Mouse (Mus musculus): ENCODE results near the gene Slc13a2.

Gene Slc13a2

GRCm38 (mm10) chr11:78434052-78434451 is 12.0 kb upstream of the Slc13a2 start:
- DNase-seq (ENCODE audit: low spot score in 2 of 2): no peak

DNA sequence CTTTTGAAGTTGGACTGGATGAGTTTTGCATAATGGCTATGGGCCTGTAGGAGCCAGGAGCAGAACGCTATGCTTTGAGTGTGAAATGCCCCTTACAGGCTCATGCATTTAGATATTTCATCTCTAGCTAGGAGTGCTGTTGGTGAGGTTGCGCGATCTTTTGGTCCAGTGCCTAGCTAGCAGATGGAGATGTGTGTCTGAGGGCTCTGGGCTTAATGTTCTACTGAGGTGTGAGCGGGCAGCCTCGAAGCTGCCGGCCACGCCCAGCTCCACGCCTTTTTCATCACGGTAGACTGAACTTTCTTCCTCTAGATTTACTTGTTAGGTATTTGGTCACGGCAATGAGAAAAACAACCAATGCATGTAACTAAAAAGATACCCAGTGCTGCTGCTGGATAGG is 9.2 kb upstream of the Slc13a2 start:
- DNase-seq (ENCODE audit: low spot score in 2 of 2): no peak

DNA sequence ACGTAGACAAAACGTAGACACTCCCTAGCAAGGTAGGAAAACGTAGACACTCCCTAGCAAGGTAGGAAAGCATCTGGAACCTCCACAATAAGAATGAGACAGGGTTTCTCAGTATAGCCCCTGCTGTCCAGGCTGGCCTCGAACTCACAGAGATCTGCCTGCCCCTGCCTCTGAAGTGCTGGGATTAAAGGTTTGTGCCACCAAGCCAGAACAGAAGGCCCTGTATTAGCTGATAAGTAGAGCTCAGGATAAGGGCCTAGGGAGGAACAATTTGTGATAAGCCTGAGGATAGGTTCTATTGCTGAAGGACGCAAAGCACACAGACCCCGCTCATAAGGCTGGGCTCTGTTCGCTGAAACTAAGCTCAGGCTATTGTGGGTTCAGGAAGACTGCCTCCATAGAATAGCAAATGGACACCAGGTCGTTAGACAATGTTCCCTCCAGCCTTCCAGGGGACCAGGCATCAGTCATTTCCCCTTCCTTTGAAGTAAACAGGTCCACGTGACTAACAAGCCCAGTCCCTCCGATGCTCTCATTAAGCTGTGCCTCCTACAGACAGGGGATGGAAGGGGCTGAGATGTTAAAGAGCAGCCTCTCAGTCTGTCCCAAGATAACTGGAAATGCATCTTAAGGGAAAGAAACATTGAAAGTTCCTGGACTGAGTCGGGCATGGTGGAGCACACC is 8.3 kb upstream of the Slc13a2 start:
- no peak for DNase-seq (ENCODE audit: low spot score in 2 of 2)

DNA sequence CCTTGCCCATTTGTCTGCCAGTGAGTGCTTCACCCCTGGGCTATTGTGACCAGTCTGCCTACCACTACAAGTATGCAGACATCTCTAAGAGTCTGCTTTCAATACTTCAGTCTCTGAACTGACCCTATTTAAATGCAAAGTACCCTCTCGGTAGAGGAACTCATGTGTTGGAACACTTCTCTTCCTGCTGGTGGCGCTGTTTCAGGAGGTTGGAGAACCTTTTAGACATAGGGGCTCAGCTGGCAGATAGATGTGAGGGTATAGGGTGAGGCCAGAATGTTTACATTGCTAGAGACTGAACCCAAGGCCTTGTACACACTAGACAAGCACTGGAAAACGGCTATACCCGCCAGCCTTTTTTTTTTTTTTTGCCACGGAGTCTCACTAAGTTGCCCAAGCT is 6.3 kb upstream of the Slc13a2 start:
- DNase-seq (ENCODE audit: low spot score in 2 of 2): no peak

DNA sequence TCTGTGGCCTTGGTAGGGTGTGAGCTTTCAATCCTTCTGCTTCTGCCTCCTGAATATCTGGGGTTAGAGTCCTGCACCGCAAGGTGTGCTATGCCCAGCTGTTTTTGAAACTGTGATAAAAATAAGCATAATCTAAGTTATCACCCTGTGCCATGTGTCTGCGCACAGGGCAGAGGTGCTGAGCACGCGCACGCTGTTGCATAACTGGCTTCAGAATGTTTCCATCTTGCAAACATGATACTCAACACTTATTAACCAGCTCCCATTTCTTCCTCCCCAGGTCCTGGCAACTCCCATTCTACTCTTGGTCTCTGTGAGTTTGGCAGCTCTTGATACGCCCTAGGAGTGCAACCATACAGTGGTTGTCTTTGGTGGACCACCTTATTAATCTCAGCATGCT is 5.6 kb upstream of the Slc13a2 start:
- no peak for DNase-seq (ENCODE audit: low spot score in 2 of 2)

DNA sequence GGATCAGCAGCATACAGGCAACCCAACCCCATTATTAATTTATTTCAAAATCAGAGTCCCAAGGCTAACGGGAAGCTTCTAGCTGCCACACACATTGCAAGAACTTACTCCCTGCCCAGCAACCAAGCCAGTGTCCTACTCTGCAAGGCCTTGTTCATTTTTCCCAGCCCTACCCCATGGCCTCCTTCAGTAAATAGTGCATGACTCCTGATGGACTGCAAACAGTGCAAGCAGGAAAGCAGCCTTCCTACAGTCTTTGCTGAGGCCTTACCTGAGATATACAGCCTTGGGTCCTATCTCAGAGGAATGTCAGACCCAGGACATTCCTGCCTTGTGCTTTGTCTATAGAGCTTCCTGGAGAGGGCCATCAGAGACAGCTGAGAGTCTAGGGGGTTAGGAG is 3.6 kb upstream of the Slc13a2 start:
- DNase-seq (ENCODE audit: low spot score in 2 of 2): no peak

DNA sequence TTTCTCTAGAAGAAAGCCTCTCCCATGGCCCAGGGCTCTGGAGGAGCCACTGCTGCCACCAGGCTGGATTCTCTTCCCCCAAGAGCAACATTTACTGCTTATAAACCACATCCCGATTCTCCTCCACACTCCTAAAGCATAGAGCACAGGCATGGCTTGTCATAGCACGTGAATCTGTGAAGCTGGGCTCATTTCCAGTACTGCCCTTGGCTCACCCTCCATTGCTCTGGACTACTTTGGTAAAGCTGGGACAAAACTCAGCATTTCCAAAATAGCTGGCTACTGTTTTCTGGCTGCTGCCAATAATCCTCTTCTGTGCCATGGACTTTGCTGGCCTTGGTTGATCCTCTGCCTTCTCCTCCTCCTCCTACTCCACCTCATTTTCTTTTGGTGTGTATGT is 2.3 kb upstream of the Slc13a2 start:
- DNase-seq (ENCODE audit: low spot score in 2 of 2): peak in 1 of 2 experiments; percentile 30

DNA sequence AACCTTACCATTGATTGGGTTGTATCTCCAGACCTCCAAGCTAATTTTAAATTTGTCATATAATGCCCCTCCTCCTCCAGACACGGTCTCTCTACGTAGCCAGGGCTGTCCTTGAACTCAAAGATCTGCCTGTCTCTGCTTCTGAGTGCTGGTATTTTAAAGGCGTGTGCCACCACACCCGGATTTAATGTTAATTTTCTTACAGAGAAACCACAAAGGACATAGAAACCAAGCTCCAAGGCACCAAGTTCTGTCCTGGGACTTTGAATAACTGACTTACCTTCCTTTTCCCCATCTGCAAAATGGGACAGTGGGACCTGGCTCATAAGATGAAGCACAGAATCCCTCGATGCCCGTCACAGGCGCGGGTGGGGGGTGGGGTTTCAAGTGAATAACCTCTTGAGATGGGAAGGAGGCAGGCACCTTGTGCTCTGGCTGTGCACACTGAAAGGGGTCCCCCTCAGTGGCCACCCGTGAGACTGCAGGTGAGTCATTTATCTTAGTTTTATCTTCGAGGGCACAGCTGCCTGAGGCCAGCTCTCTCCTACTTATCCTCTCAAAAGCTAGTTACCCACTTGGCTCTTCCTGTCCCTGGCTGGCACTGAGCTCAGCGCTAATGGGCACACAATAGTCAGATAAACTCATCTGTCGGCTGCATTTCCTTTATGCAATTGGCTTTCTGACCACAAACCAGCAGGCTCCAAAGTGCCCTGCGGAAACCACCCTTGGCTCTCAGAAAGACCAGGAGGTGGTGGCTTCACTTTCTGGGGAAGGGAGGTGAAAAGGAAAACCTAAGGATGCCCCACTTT is 612 bp downstream of the Slc13a2 start:
- no peak for DNase-seq (ENCODE audit: low spot score in 2 of 2)

DNA sequence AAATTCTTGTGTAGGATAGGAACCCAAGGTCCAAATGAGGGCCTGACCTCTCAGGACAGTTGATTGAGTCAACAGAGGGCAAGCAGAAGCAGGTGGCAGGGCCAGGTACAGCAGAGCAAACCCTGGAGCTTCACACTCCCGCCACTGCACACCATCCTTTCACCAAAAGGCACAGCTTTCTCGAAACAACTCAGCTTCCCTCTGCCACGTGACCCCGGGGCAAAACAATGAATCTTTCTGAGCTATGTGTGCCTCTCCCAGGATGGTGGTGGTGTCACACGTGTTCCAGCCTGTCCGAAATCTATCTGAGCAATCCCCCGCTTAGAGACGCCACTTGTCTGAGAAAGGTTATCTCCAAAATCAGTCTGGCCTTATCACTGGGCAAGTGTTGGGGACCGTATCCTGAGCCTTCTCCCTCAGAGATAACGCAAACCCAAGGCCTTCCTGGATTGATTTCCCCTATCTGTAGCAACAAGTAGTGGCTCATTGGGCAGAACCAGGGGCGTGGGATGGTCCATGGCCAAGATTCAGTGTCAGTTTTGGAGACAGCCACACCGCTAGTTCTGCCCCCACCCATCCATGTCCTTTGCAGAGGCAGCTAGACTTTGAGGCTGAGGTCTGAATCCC is 1.6 kb downstream of the Slc13a2 start:
- DNase-seq (ENCODE audit: low spot score in 2 of 2): no peak

DNA sequence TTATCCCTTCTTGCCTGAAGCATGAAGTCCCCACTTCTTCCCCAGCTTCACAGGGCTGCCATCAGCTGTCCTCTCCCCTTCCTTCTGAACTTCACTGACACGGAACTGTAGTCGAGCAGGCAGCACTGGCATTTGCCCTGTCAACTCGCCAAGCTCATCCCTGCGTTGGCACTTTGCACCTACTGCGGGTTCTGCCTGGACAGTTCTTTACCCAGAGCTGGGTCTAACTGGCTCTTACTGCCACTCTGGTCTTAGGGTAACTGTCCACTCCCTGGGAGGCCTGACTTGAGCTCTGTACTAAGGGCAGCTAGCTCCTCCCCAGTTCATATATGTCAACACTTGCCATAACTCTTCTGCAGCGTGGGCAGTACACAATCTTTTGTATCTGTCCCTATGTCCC is 5.2 kb downstream of the Slc13a2 start:
- DNase-seq (ENCODE audit: low spot score in 2 of 2): no peak

GRCm38 (mm10) chr11:78412861-78413260 is 9.2 kb downstream of the Slc13a2 start:
- no peak for DNase-seq (ENCODE audit: low spot score in 2 of 2)

- DNase-seq (ENCODE audit: low spot score in 2 of 2): no peak
Observed at GRCm38 (mm10) chr11:78412324-78412850, 9.6 kb downstream of the Slc13a2 start.

GRCm38 (mm10) chr11:78411606-78412323 is 10.3 kb downstream of the Slc13a2 start:
- peak in 1 of 2 experiments; percentile 15 for DNase-seq (ENCODE audit: low spot score in 2 of 2)

- DNase-seq (ENCODE audit: low spot score in 2 of 2): no peak
Observed at GRCm38 (mm10) chr11:78408256-78409240, 13.5 kb downstream of the Slc13a2 start.

DNA sequence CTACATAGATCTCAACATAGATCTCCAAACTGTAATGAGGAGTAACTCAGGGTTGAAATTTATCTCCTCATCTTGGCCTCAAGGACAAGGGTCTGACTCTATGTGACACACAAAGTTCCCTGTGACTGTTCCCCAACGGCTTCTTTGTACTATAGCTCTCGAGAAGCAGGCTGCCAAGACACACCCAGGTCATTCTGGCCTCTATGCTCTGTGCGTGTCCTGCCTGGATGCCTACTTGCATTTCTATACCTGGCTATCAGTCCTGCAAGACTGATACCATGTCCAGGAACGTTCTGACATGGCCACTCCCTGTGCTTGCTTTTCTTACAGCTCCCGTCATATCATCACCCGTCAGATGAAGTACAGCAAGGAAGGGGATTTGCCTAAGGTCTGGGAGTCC is 20.0 kb downstream of the Slc13a2 start:
- no peak for DNase-seq (ENCODE audit: low spot score in 2 of 2)

DNA sequence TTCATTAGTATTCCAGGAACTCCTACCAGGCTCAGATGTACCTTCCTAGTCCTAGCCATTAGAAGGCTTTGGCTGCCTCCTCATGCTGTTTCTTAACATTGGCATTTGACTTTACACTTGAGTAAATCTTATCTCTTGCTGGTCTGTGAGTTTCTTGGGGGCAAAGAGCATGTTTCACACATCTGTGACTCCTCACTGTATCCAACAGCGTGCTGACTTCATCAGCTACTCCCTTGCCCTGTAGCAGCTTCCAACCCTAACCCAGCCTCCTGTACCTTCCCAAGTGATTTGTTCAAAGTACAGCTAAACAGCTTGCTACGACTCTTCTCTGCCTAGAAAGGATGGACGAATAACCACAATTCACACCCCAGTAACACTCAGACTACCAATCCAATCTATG is 20.5 kb downstream of the Slc13a2 start:
- DNase-seq (ENCODE audit: low spot score in 2 of 2): no peak

- no peak for DNase-seq (ENCODE audit: low spot score in 2 of 2)
Observed at GRCm38 (mm10) chr11:78400936-78401335, 21.1 kb downstream of the Slc13a2 start.

DNA sequence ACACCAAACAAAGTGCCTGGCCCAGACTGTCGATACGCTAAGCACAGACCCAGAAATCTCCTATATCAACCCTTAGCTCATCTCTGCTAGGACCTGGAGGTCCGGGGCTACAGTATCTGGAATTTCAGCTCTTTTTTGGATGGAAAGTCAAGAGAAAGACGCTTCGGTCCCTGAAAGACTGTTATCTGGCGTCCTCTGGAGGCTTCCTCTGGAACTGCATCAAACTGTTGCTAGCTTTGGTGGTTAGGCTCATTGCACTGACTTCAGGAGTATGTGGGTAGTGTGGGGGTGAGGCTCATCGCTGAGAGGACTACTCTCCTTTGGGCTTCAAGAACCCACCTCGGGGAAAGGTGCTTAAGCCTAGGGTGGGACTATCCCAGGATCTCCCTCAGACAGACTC is 22.3 kb downstream of the Slc13a2 start:
- peak; percentile 72 to 75 for DNase-seq (ENCODE audit: low spot score in 2 of 2)

DNA sequence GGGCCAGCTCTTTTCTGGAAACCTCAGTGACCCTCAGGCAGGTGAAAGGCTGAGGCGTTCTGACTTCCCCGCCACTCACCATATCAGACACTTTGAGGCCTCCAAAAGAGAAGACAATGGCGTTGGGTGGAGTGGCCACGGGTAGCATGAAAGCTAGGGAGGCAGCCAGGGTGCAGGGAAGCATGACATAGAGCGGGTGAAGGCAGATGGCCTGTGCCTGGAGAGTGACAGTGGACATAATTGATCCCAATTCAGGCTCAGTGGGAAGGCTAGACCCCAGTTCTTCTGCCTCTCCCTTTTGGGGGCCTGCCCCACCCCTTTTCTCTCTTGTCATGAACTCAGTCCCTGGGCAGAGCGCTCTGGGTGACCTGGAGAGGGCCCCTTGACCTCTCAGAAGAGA is 23.8 kb downstream of the Slc13a2 start:
- DNase-seq (ENCODE audit: low spot score in 2 of 2): no peak

GRCm38 (mm10) chr11:78397397-78397796 is 24.6 kb downstream of the Slc13a2 start:
- DNase-seq (ENCODE audit: low spot score in 2 of 2): peak; percentile 61 to 75

- no peak for DNase-seq (ENCODE audit: low spot score in 2 of 2)
Observed at GRCm38 (mm10) chr11:78396950-78397349, 25.1 kb downstream of the Slc13a2 start.

Data from urinary bladder, postnatal 36 days (tissue).